ENCODE assay signal across 23 mouse cellular contexts in genomic region chr3:99295301-99295700, GRCm38 (mm10). TPM values are rescaled to one million over a fixed set of nuclear protein-coding genes. Genes with fewer than 3 reads are reported as not detected.
"Had no signal": no experiment of that assay in that cellular context is flagged by ENCODE, and none has a peak within 500 bp of the region (broad histone marks: within the 10 kb centered on the region; RNA-seq: fewer than 3 reads in every experiment).

No protein-coding gene starts in this region.

- H3K9me3 ChIP-seq: limb, embryonic 12.5 days; limb, embryonic 15.5 days; liver, embryonic 12.5 days; liver, embryonic 15.5 days; lung, embryonic 15.5 days; midbrain, embryonic 12.5 days had no signal

- H3K27ac ChIP-seq: kidney, postnatal 0 days; layer of hippocampus, adult 2 months; limb, embryonic 12.5 days; limb, embryonic 15.5 days; liver, embryonic 12.5 days; liver, embryonic 15.5 days; lung, embryonic 15.5 days; midbrain, embryonic 12.5 days had no signal

- H3K27me3 ChIP-seq: limb, embryonic 12.5 days; limb, embryonic 15.5 days; liver, embryonic 12.5 days; liver, embryonic 15.5 days; lung, embryonic 15.5 days; midbrain, embryonic 12.5 days had no signal

- H3K4me2 ChIP-seq: limb, embryonic 12.5 days; limb, embryonic 15.5 days; liver, embryonic 12.5 days; liver, embryonic 15.5 days; lung, embryonic 15.5 days; midbrain, embryonic 12.5 days had no signal

- ATAC-seq: liver, embryonic 12.5 days; midbrain, embryonic 16.5 days had no signal

- DNase-seq: kidney, adult 2 months; kidney, postnatal 25 days; layer of hippocampus, adult 9-11 months; lung, adult 18-20 months; lung, postnatal 10 days; lung, postnatal 36 days; spleen, adult 18-20 months; thymus, adult 18-20 months; thymus, postnatal 36 days had no signal

- H3K4me3 ChIP-seq: layer of hippocampus, adult 2 months; limb, embryonic 12.5 days; limb, embryonic 15.5 days; liver, embryonic 12.5 days; liver, embryonic 15.5 days; lung, embryonic 15.5 days; midbrain, embryonic 12.5 days had no signal

- H3K4me1 ChIP-seq: liver, embryonic 12.5 days; liver, embryonic 15.5 days; lung, embryonic 15.5 days had no signal

- H3K9ac ChIP-seq: limb, embryonic 12.5 days; limb, embryonic 15.5 days; liver, embryonic 12.5 days; liver, embryonic 15.5 days; lung, embryonic 15.5 days; midbrain, embryonic 12.5 days had no signal

- H3K36me3 ChIP-seq: limb, embryonic 15.5 days; liver, embryonic 12.5 days; liver, embryonic 15.5 days; lung, embryonic 15.5 days; midbrain, embryonic 12.5 days had no signal

RNA-seq across cellular contexts. Expression of gene Tbx15, which starts 55.1 kb away (rescaled TPM):
- total RNA-seq: megakaryocyte progenitor cell, adult 5-6 weeks; megakaryocyte-erythroid progenitor cell, adult 5-6 weeks; monocyte, adult 5-6 weeks had no signal
- polyA plus RNA-seq: kidney, embryonic 14.5 days; kidney, postnatal 0 days; large intestine, adult 2 months; liver, embryonic 12.5 days had no signal
